In the genomic region with DNA sequence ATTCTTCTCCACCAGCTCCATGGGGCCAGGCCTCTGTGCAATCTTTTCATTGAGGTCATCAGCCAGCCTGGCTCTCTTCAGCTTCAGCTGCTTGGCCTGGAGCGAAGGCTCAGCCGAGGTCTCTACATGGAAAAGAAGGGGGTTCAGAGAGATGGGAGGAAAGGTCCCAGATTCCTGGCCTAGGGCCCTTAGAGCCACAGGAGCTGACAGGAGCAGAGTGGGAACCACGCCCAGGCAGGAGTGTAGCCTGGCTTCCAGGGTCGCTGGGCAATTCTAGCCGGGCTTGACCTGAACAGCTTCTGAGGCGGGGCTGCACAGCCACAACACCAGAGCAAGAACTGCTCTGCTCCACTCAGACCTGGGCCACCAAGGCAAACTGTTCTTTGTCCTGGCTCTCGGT, we compare ENCODE assay signal across 27 mouse cellular contexts. TPM values are rescaled to one million over a fixed set of nuclear protein-coding genes. Genes with fewer than 3 reads are reported as not detected.
DNase-seq lines count a peak whose midpoint lies in the region; ATAC-seq and TF ChIP-seq lines count a peak whose summit lies in the region.
"Had no signal": no experiment of that assay in that cellular context is flagged by ENCODE, and none has a peak within 500 bp of the region (broad histone marks: within the 10 kb centered on the region; RNA-seq: fewer than 3 reads in every experiment).

No protein-coding gene starts in this region.

- peaks cover 55% of the 10 kb centered on the region for H3K36me3 ChIP-seq in midbrain, embryonic 13.5 days
- peaks cover 37% of the 10 kb centered on the region for H3K36me3 ChIP-seq in midbrain, postnatal 0 days (ENCODE audit: insufficient read depth, low read length)
- peaks cover 20% of the 10 kb centered on the region for H3K36me3 ChIP-seq in liver, embryonic 15.5 days (replicated peaks)
- H3K36me3 ChIP-seq in small intestine, adult 2 months (ENCODE audit: control insufficient read depth, insufficient read depth, low read length): peaks cover 40% of the 10 kb centered on the region

- H3K27me3 ChIP-seq in midbrain, embryonic 13.5 days: no peaks in the 10 kb centered on the region
- H3K27me3 ChIP-seq in midbrain, postnatal 0 days (ENCODE audit: insufficient read depth, low read length): no peaks in the 10 kb centered on the region
- no peaks in the 10 kb centered on the region for H3K27me3 ChIP-seq in liver, embryonic 15.5 days
- H3K27me3 ChIP-seq in small intestine, adult 2 months (ENCODE audit: control insufficient read depth, insufficient read depth, low read length): no peaks in the 10 kb centered on the region
- H3K27me3 ChIP-seq: forebrain, embryonic 12.5 days; intestine, embryonic 15.5 days; limb, embryonic 15.5 days; lung, embryonic 15.5 days; midbrain, embryonic 15.5 days had no signal

- no peaks in the 10 kb centered on the region for H3K4me1 ChIP-seq in midbrain, embryonic 13.5 days (replicated peaks)
- no peaks in the 10 kb centered on the region for H3K4me1 ChIP-seq in midbrain, postnatal 0 days (ENCODE audit: insufficient read depth, low read length)
- H3K4me1 ChIP-seq in liver, embryonic 15.5 days (replicated peaks): peaks cover 22% of the 10 kb centered on the region
- H3K4me1 ChIP-seq in small intestine, adult 2 months (ENCODE audit: control insufficient read depth, insufficient read depth, insufficient read length, low read length): peaks cover 8% of the 10 kb centered on the region
- H3K4me1 ChIP-seq: forebrain, embryonic 12.5 days; midbrain, embryonic 15.5 days had no signal

- TF ChIP-seq CTCF in midbrain, postnatal 0 days (IDR thresholded peaks at IDR 0.05): no peak
- no peak for TF ChIP-seq CTCF in small intestine, adult 2 months (IDR thresholded peaks at IDR 0.05; ENCODE audit: extremely low read depth, insufficient read length, insufficient replicate concordance, low read depth, low read length)

- H3K4me2 ChIP-seq in midbrain, embryonic 13.5 days (replicated peaks): no peak overlapping the region
- no peak overlapping the region for H3K4me2 ChIP-seq in midbrain, postnatal 0 days (ENCODE audit: low read depth, low read length, poor library complexity, severe bottlenecking)
- H3K4me2 ChIP-seq in liver, embryonic 15.5 days: no peak overlapping the region
- H3K4me2 ChIP-seq: forebrain, embryonic 12.5 days; intestine, embryonic 15.5 days; limb, embryonic 15.5 days; lung, embryonic 15.5 days; midbrain, embryonic 15.5 days had no signal

- WGBS in midbrain, embryonic 13.5 days: 96% methylated on average over 7 of the region's 7 CpGs
- 93% methylated on average over 7 of the region's 7 CpGs for WGBS in midbrain, postnatal 0 days
- 68% methylated on average over 7 of the region's 7 CpGs for WGBS in liver, embryonic 15.5 days (ENCODE audit: insufficient replicate concordance)
- 71% methylated on average over 7 of the region's 7 CpGs for WGBS in small intestine, adult 2 months

- 0 out of 2 replicates have a peak overlapping the region, but pooled peaks have one; percentile 14 for H3K9ac ChIP-seq in midbrain, embryonic 13.5 days (replicated peaks)
- no peak overlapping the region for H3K9ac ChIP-seq in midbrain, postnatal 0 days (replicated peaks; ENCODE audit: low read length, poor library complexity, severe bottlenecking)
- no peak overlapping the region for H3K9ac ChIP-seq in liver, embryonic 15.5 days
- H3K9ac ChIP-seq: forebrain, embryonic 12.5 days; intestine, embryonic 15.5 days; limb, embryonic 15.5 days; lung, embryonic 15.5 days; midbrain, embryonic 15.5 days had no signal

- ATAC-seq in midbrain, embryonic 13.5 days: no peak
- ATAC-seq in midbrain, postnatal 0 days (ENCODE audit: low FRiP score): no peak
- no peak for ATAC-seq in liver, embryonic 15.5 days (ENCODE audit: insufficient read depth)
- ATAC-seq: activated CD4-positive, CD25-positive, alpha-beta regulatory T cell, adult 4 months; hindbrain, postnatal 0 days; intestine, embryonic 15.5 days; midbrain, embryonic 15.5 days had no signal

- no peak for TF ChIP-seq POLR2A in small intestine, adult 2 months (IDR thresholded peaks at IDR 0.05; ENCODE audit: low read depth, low read length)

- no peaks in the 10 kb centered on the region for H3K9me3 ChIP-seq in midbrain, embryonic 13.5 days
- no peaks in the 10 kb centered on the region for H3K9me3 ChIP-seq in midbrain, postnatal 0 days (ENCODE audit: low read length)
- no peaks in the 10 kb centered on the region for H3K9me3 ChIP-seq in liver, embryonic 15.5 days (replicated peaks)
- H3K9me3 ChIP-seq: forebrain, embryonic 12.5 days; intestine, embryonic 15.5 days; limb, embryonic 10.5 days; limb, embryonic 15.5 days; lung, embryonic 15.5 days; midbrain, embryonic 15.5 days had no signal

- H3K4me3 ChIP-seq in midbrain, embryonic 13.5 days (replicated peaks): no peak overlapping the region
- H3K4me3 ChIP-seq in midbrain, postnatal 0 days (ENCODE audit: low read depth, low read length): no peak overlapping the region
- no peak overlapping the region for H3K4me3 ChIP-seq in liver, embryonic 15.5 days (replicated peaks)
- no peak overlapping the region for H3K4me3 ChIP-seq in small intestine, adult 2 months (ENCODE audit: low read depth, low read length)
- H3K4me3 ChIP-seq: erythroblast, embryonic 14.5 days; forebrain, embryonic 12.5 days; intestine, embryonic 15.5 days; limb, embryonic 10.5 days; limb, embryonic 15.5 days; lung, embryonic 15.5 days; midbrain, embryonic 15.5 days had no signal

- H3K27ac ChIP-seq in midbrain, embryonic 13.5 days: no peak overlapping the region
- H3K27ac ChIP-seq in midbrain, postnatal 0 days (ENCODE audit: low read depth, low read length): no peak overlapping the region
- 0 out of 2 replicates have a peak overlapping the region, but pooled peaks have one; percentile 31 for H3K27ac ChIP-seq in liver, embryonic 15.5 days (replicated peaks)
- 0 out of 2 replicates have a peak overlapping the region, but pooled peaks have one; percentile 5 for H3K27ac ChIP-seq in small intestine, adult 2 months (ENCODE audit: insufficient read depth, low read depth, low read length)
- H3K27ac ChIP-seq: forebrain, embryonic 12.5 days; hindbrain, postnatal 0 days; intestine, embryonic 15.5 days; limb, embryonic 10.5 days; limb, embryonic 15.5 days; lung, embryonic 15.5 days; midbrain, embryonic 15.5 days had no signal

- DNase-seq in heart, adult 11 months: peak; percentile 80
- DNase-seq in heart, postnatal 10 days: no peak
- DNase-seq in midbrain, postnatal 0 days (ENCODE audit: low spot score): no peak
- no peak for DNase-seq in frontal cortex, adult 2 months (ENCODE audit: extremely low spot score in 1 of 2, low spot score in 1 of 2)
- DNase-seq: adrenal gland, adult 2 months; adrenal gland, postnatal 36 days; B cell, adult 2 months; cerebellum, adult 8-10 months; cerebellum, postnatal 25 days; kidney, adult 2 months; kidney, postnatal 36 days; layer of hippocampus, postnatal 36 days; right cerebral cortex, postnatal 25 days; spleen, adult 18-20 months; thymus, postnatal 4 days had no signal

- intact Hi-C loops in heart, postnatal 10 days (cut with DNase I): no loop called here

RNA-seq across cellular contexts. Expression of a gene that starts 44.9 kb away (rescaled TPM):
- total RNA-seq in heart, postnatal 10 days (2021): 10 to 100 TPM in 1 of 2 experiments, 1 to 10 TPM in 1; 9.6 to 10.7 TPM
- polyA plus RNA-seq in midbrain, embryonic 13.5 days (2015; fragmentation: Nextera tagmentation; extraction: Ambion mirVana): 49.4 and 52.5 TPM in 2 replicates
- total RNA-seq in midbrain, postnatal 0 days (2014; rRNA removed): 83.9 and 89.3 TPM in 2 replicates
- polyA plus RNA-seq in midbrain, postnatal 0 days (2015; fragmentation: Nextera tagmentation; extraction: Ambion mirVana): 68.4 and 70.7 TPM in 2 replicates
- 8.3 and 10.6 TPM in 2 replicates for polyA plus RNA-seq in liver, embryonic 15.5 days (2015; fragmentation: Nextera tagmentation; extraction: Ambion mirVana)
- polyA plus RNA-seq in small intestine, adult 2 months (2012; rRNA removed): 23.9 and 25.1 TPM in 2 replicates
- 83.4 and 95.6 TPM in 2 replicates for polyA plus RNA-seq in frontal cortex, adult 2 months (2012; rRNA removed)

Comparison
In these comparisons a context has a peak if more than half of its experiments do, and no peak if none do; other contexts are left out.
1. H3K27ac ChIP-seq: peak in liver, embryonic 15.5 days (single experiment) and small intestine, adult 2 months (single experiment); none in midbrain, embryonic 13.5 days (single experiment) and midbrain, postnatal 0 days (single experiment).